Mouse (Mus musculus) central nervous system, embryonic 18 days (tissue): ENCODE measurements around the gene Nyap1. TPM values are rescaled to one million over a fixed set of nuclear protein-coding genes. Genes with fewer than 3 reads are reported as not detected.

Experiments
- polyA plus RNA-seq: library from polyadenylated mRNA; depleted of rRNA; stranded (reverse); fragments of >200 nt; gene quantifications from 2 replicates; pipeline ENCODE4 v1.2.3, GENCODE M21; 2012; rRNA removed

Nyap1 gene
- polyA plus RNA-seq, result 180 and 212 TPM in 2 replicates

GRCm38 (mm10) chr5:137741023-137741931 lies at the start of gene Nyap1:
Gene Nyap1 (minus strand): TSS chr5:137741607.

GRCm38 (mm10) chr5:137787151-137787928 lies 45.9 kb upstream of the Nyap1 start, which contains the start of the genes Mepce and Zcwpw1:
Gene Mepce (minus strand): TSS chr5:137787655.
Gene Zcwpw1 (plus strand): TSS chr5:137787798.

GRCm38 (mm10) chr5:137778635-137779034 lies 37.2 kb upstream of the Nyap1 start, which contains the start of gene Ppp1r35:
Gene Ppp1r35 (plus strand): TSS chr5:137778849.

GRCm38 (mm10) chr5:137745214-137746171 lies 4.1 kb upstream of the Nyap1 start, which contains the start of gene Tsc22d4:
Gene Tsc22d4 (plus strand): TSS chr5:137745730.

GRCm38 (mm10) chr5:137684294-137685123 lies 56.9 kb downstream of the Nyap1 start, which contains the start of gene Agfg2:
Gene Agfg2 (minus strand): TSS chr5:137684726.

Other genes with a start within 250 kb of the Nyap1 start
- gene Pop7, start 239.1 kb downstream of the Nyap1 start, polyA plus RNA-seq, result 70.9 and 72.2 TPM in 2 replicates
- gene Gigyf1, start 223.1 kb downstream of the Nyap1 start, polyA plus RNA-seq, result 50.1 and 51.6 TPM in 2 replicates
- gene Epo, start 208.4 kb downstream of the Nyap1 start, polyA plus RNA-seq, result not detected in 2 replicates
- 906 and 968 TPM in 2 replicates for gene Gnb2, start 208.1 kb downstream of the Nyap1 start, polyA plus RNA-seq
- gene Actl6b, start 188.1 kb downstream of the Nyap1 start, polyA plus RNA-seq, result 310 and 353 TPM in 2 replicates
- 13.6 and 15.5 TPM in 2 replicates for gene Tfr2, start 171.8 kb downstream of the Nyap1 start, polyA plus RNA-seq
- gene Mospd3, start 140.5 kb downstream of the Nyap1 start, polyA plus RNA-seq, result 70.8 and 83.0 TPM in 2 replicates
- 16.1 and 32.8 TPM in 2 replicates for gene Pcolce, start 127.8 kb downstream of the Nyap1 start, polyA plus RNA-seq
- 0.16 and 0.23 TPM in 2 replicates for gene Fbxo24, start 112.6 kb downstream of the Nyap1 start, polyA plus RNA-seq
- 9.6 and 11.4 TPM in 2 replicates for gene Lrch4, start 112.5 kb downstream of the Nyap1 start, polyA plus RNA-seq
- 10.2 and 10.7 TPM in 2 replicates for gene Gm20605, start 112.4 kb downstream of the Nyap1 start, polyA plus RNA-seq
- 17.5 and 20.8 TPM in 2 replicates for gene Sap25, start 100.3 kb downstream of the Nyap1 start, polyA plus RNA-seq
- 0.11 and 0.12 TPM in 2 replicates for gene Irs3, start 95.9 kb downstream of the Nyap1 start, polyA plus RNA-seq
- gene Agfg2, start 56.9 kb downstream of the Nyap1 start, polyA plus RNA-seq, result 21.1 and 22.9 TPM in 2 replicates
- gene Tsc22d4, start 4.1 kb upstream of the Nyap1 start, polyA plus RNA-seq, result 68.3 and 79.4 TPM in 2 replicates
- 46.6 and 55.4 TPM in 2 replicates for gene Ppp1r35, start 37.2 kb upstream of the Nyap1 start, polyA plus RNA-seq
- gene Mepce, start 46.0 kb upstream of the Nyap1 start, polyA plus RNA-seq, result 30.1 and 30.3 TPM in 2 replicates
- 9.8 and 11.7 TPM in 2 replicates for gene Zcwpw1, start 46.2 kb upstream of the Nyap1 start, polyA plus RNA-seq
- 0.25 and 0.45 TPM in 2 replicates for gene Pilra, start 94.7 kb upstream of the Nyap1 start, polyA plus RNA-seq
- 0.04 TPM in 1 of 2 replicates, not detected in the other for gene Pilrb1, start 116.5 kb upstream of the Nyap1 start, polyA plus RNA-seq
- 0.05 TPM in 1 of 2 replicates, not detected in the other for gene Pilrb2, start 130.2 kb upstream of the Nyap1 start, polyA plus RNA-seq
- 0.03 and 0.08 TPM in 2 replicates for gene Cyp3a13, start 180.0 kb upstream of the Nyap1 start, polyA plus RNA-seq
- 1.1 and 2.6 TPM in 2 replicates for gene Gjc3, start 221.5 kb upstream of the Nyap1 start, polyA plus RNA-seq
- gene Azgp1, start 239.9 kb upstream of the Nyap1 start, polyA plus RNA-seq, result 0.04 TPM in 1 of 2 replicates, not detected in the other